Mouse (Mus musculus): Measurements from ENCODE around the gene Gm21366.
"Not testable (repeated sequence)": the region's sequence is repeated elsewhere in the genome, so short reads cannot be mapped to it uniquely, and the experiment has no call there.

- not testable (repeated sequence) for TF ChIP-seq POLR2AphosphoS5 (IDR thresholded peaks at IDR 0.05; ENCODE audit: insufficient replicate concordance, low read depth, low read length); CTCF (IDR thresholded peaks at IDR 0.05; ENCODE audit: low read depth, low read length); GATA1 (IDR thresholded peaks at IDR 0.05; ENCODE audit: borderline replicate concordance, low read length)
Observed at GRCm38 (mm10) chrY:22861156-22861555, at the start of gene Gm21366.
